Mouse (Mus musculus): Measurements from ENCODE around the gene Snd1.

DNA sequence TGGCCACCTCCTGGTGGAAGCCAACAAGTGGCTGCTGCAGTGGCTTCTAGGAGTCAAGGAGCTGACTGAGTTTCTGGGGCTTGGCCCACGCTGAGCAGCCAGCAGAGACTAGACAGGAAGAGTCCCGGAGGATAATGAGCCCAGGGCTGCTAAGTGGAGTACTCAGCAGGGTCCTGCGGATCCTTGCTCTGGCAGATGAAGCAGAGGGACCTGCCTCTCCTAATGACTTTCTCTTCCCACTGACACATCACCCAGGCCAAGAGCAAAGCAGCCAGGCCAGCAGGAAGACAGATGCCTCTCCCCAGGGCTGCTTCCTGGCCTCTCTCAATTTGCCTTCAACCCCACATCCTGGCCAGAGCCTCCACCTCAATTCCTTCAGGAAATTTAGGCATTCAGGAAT, 380.5 kb downstream of the Snd1 start:
- TF ChIP-seq CTCF (IDR thresholded peaks at IDR 0.05; ENCODE audit: low read depth, low read length): no peak
- TF ChIP-seq POLR2A (IDR thresholded peaks at IDR 0.05; ENCODE audit: borderline replicate concordance, low read depth, low read length): no peak
